Mouse (Mus musculus): ENCODE measurements at regions not wholly inside any gene's neighbourhood (a gene's known extent, or its start where the extent isn't known, plus 50 kb on each side); places are given as distances from the start of the nearest gene placed in this dataset.

GRCm38 (mm10) chr2:92673931-92674330, 74.4 kb downstream of the Chst1 start:
- DNase-seq (ENCODE audit: low read depth in 1 of 2, low spot score in 2 of 2), result no peak
- no peak overlapping the region for H3K4me3 ChIP-seq (ENCODE audit: extremely low read depth, insufficient read depth, insufficient read length)
- no peaks in the 10 kb centered on the region for H3K27me3 ChIP-seq (ENCODE audit: control insufficient read depth, insufficient read depth, low read length)
- no peaks in the 10 kb centered on the region for H3K36me3 ChIP-seq (ENCODE audit: control insufficient read depth, insufficient read depth, low read length)
- WGBS, result 36% methylated on average over 4 of the region's 4 CpGs
- no peaks in the 10 kb centered on the region for H3K4me1 ChIP-seq (ENCODE audit: control insufficient read depth, insufficient read depth, insufficient read length)
- no peak overlapping the region for H3K27ac ChIP-seq (ENCODE audit: insufficient read depth, low read length)
- TF ChIP-seq POLR2A (IDR thresholded peaks at IDR 0.05; ENCODE audit: low read depth, low read length) (no peak), CTCF (IDR thresholded peaks at IDR 0.05; ENCODE audit: extremely low read depth, insufficient read depth, insufficient read length, insufficient replicate concordance) (no peak)

GRCm38 (mm10) chr2:92675247-92675646, 75.7 kb downstream of the Chst1 start:
- 48% methylated on average over 9 of the region's 9 CpGs for WGBS
- H3K4me1 ChIP-seq (ENCODE audit: control insufficient read depth, insufficient read depth, insufficient read length), result no peaks in the 10 kb centered on the region
- H3K4me3 ChIP-seq (ENCODE audit: extremely low read depth, insufficient read depth, insufficient read length), result no peak overlapping the region
- no peaks in the 10 kb centered on the region for H3K27me3 ChIP-seq (ENCODE audit: control insufficient read depth, insufficient read depth, low read length)
- no peak overlapping the region for H3K27ac ChIP-seq (ENCODE audit: insufficient read depth, low read length)
- TF ChIP-seq CTCF (IDR thresholded peaks at IDR 0.05; ENCODE audit: extremely low read depth, insufficient read depth, insufficient read length, insufficient replicate concordance) (no peak), POLR2A (IDR thresholded peaks at IDR 0.05; ENCODE audit: low read depth, low read length) (no peak)
- H3K36me3 ChIP-seq (ENCODE audit: control insufficient read depth, insufficient read depth, low read length), result no peaks in the 10 kb centered on the region
- DNase-seq (ENCODE audit: low read depth in 1 of 2, low spot score in 2 of 2), result no peak

DNA sequence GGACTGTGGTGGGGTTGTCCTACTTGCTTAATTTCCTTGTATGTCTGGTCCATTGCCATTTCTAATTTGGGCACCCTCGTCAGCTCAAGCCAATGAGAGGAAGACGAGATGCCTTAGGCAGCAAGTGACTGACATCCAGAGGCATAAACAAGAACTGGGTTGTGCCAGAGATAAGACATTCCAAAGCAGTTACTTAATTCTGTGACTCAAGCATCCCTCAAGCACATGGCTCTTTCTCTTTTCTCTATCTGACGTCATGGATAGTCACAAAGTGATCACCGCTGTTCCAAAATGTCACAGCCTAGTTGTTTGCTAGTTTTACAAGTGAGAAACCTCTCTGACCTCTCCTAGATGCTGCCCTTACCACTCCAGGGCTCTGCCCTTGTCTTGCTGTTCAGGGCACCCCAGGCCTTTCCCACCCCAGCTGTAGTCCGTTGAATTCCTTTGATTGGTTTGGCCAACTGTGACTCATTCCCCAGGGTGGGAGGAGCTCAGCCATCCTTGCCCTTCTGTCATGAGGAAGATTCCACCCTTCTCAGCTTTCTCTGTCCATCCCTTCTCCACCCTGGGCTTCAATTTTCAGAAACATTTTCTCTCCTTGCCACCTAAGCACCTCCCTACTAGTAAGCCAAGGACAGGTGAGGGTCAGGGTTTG, 78.9 kb downstream of the Chst1 start:
- no peaks in the 10 kb centered on the region for H3K36me3 ChIP-seq (ENCODE audit: control insufficient read depth, insufficient read depth, low read length)
- no peak overlapping the region for H3K27ac ChIP-seq (ENCODE audit: insufficient read depth, low read length)
- H3K27me3 ChIP-seq (ENCODE audit: control insufficient read depth, insufficient read depth, low read length), result no peaks in the 10 kb centered on the region
- no peak overlapping the region for H3K4me3 ChIP-seq (ENCODE audit: extremely low read depth, insufficient read depth, insufficient read length)
- TF ChIP-seq POLR2A (IDR thresholded peaks at IDR 0.05; ENCODE audit: low read depth, low read length) (no peak), CTCF (IDR thresholded peaks at IDR 0.05; ENCODE audit: extremely low read depth, insufficient read depth, insufficient read length, insufficient replicate concordance) (no peak)
- no peaks in the 10 kb centered on the region for H3K4me1 ChIP-seq (ENCODE audit: control insufficient read depth, insufficient read depth, insufficient read length)
- no peak for DNase-seq (ENCODE audit: low read depth in 1 of 2, low spot score in 2 of 2)
- WGBS, result 78% methylated on average over 5 of the region's 5 CpGs

- TF ChIP-seq CTCF (IDR thresholded peaks at IDR 0.05; ENCODE audit: extremely low read depth, insufficient read depth, insufficient read length, insufficient replicate concordance), result no peak
- TF ChIP-seq POLR2A (IDR thresholded peaks at IDR 0.05; ENCODE audit: low read depth, low read length), result no peak
- Histone ChIP-seq H3K27me3 (ENCODE audit: control insufficient read depth, insufficient read depth, low read length) (no peaks in the 10 kb centered on the region), H3K4me1 (ENCODE audit: control insufficient read depth, insufficient read depth, insufficient read length) (no peaks in the 10 kb centered on the region), H3K36me3 (ENCODE audit: control insufficient read depth, insufficient read depth, low read length) (no peaks in the 10 kb centered on the region), H3K4me3 (ENCODE audit: extremely low read depth, insufficient read depth, insufficient read length) (no peak overlapping the region), H3K27ac (ENCODE audit: insufficient read depth, low read length) (no peak overlapping the region)
- DNase-seq (ENCODE audit: low read depth in 1 of 2, low spot score in 2 of 2), result no peak
- WGBS, result 80% methylated on average over 3 of the region's 3 CpGs
Measured at GRCm38 (mm10) chr2:92678999-92679704, 79.6 kb downstream of the Chst1 start.

DNA sequence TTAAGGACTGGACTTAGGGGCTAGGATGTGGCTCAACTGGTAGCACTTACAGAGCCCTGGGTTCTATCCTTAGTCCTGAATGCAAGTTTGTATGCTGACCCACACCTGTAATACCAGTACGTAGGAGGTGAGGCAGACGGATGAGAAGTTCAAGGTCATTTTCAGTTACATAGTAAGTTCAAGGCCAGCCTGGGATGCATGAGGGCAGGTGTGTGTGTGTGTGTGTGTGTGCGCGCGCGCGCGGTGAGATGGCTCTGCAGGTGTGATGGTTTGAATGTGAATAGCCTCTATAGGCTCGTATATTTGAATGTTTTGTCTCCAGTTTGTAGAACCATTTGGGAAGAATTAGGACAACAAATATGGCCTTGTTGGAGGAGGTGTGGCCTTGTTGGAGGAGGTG, 82.7 kb downstream of the Chst1 start:
- no peaks in the 10 kb centered on the region for H3K4me1 ChIP-seq (ENCODE audit: control insufficient read depth, insufficient read depth, insufficient read length)
- no peak overlapping the region for H3K4me3 ChIP-seq (ENCODE audit: extremely low read depth, insufficient read depth, insufficient read length)
- H3K36me3 ChIP-seq (ENCODE audit: control insufficient read depth, insufficient read depth, low read length), result no peaks in the 10 kb centered on the region
- TF ChIP-seq POLR2A (IDR thresholded peaks at IDR 0.05; ENCODE audit: low read depth, low read length) (no peak), CTCF (IDR thresholded peaks at IDR 0.05; ENCODE audit: extremely low read depth, insufficient read depth, insufficient read length, insufficient replicate concordance) (no peak)
- no peaks in the 10 kb centered on the region for H3K27me3 ChIP-seq (ENCODE audit: control insufficient read depth, insufficient read depth, low read length)
- DNase-seq (ENCODE audit: low read depth in 1 of 2, low spot score in 2 of 2), result no peak
- 97% methylated on average over 9 of the region's 9 CpGs for WGBS
- no peak overlapping the region for H3K27ac ChIP-seq (ENCODE audit: insufficient read depth, low read length)

DNA sequence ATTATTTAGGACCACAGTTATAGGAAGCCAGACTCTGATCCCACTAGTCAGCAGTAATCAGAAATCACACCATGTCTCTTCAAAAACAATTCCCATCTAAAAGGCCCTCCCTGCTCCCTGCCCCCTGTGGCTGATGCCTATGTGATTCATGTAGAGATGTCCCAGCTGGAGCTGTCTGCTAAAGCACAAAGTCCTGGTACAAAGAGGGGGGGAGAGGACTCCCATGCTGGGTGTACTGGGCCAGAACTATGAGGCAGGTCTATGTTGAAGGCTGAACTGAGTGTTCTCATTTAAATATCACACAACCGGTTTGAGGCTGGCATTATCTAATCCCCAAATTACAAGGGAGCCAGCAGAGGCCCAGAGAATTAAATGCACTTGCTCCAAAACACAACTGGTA, 88.2 kb downstream of the Chst1 start:
- Histone ChIP-seq H3K27me3 (ENCODE audit: control insufficient read depth, insufficient read depth, low read length) (no peaks in the 10 kb centered on the region), H3K4me3 (ENCODE audit: extremely low read depth, insufficient read depth, insufficient read length) (no peak overlapping the region), H3K4me1 (ENCODE audit: control insufficient read depth, insufficient read depth, insufficient read length) (no peaks in the 10 kb centered on the region), H3K27ac (ENCODE audit: insufficient read depth, low read length) (no peak overlapping the region), H3K36me3 (ENCODE audit: control insufficient read depth, insufficient read depth, low read length) (no peaks in the 10 kb centered on the region)
- DNase-seq (ENCODE audit: low read depth in 1 of 2, low spot score in 2 of 2), result no peak
- 68% methylated on average over 1 of the region's 1 CpGs for WGBS
- TF ChIP-seq POLR2A (IDR thresholded peaks at IDR 0.05; ENCODE audit: low read depth, low read length) (no peak), CTCF (IDR thresholded peaks at IDR 0.05; ENCODE audit: extremely low read depth, insufficient read depth, insufficient read length, insufficient replicate concordance) (no peak)

GRCm38 (mm10) chr2:92689203-92689602, 89.7 kb downstream of the Chst1 start:
- WGBS, result 68% methylated on average over 2 of the region's 2 CpGs
- H3K36me3 ChIP-seq (ENCODE audit: control insufficient read depth, insufficient read depth, low read length), result no peaks in the 10 kb centered on the region
- no peak overlapping the region for H3K4me3 ChIP-seq (ENCODE audit: extremely low read depth, insufficient read depth, insufficient read length)
- no peak for DNase-seq (ENCODE audit: low read depth in 1 of 2, low spot score in 2 of 2)
- TF ChIP-seq CTCF (IDR thresholded peaks at IDR 0.05; ENCODE audit: extremely low read depth, insufficient read depth, insufficient read length, insufficient replicate concordance) (no peak), POLR2A (IDR thresholded peaks at IDR 0.05; ENCODE audit: low read depth, low read length) (no peak)
- H3K27ac ChIP-seq (ENCODE audit: insufficient read depth, low read length), result no peak overlapping the region
- H3K4me1 ChIP-seq (ENCODE audit: control insufficient read depth, insufficient read depth, insufficient read length), result no peaks in the 10 kb centered on the region
- no peaks in the 10 kb centered on the region for H3K27me3 ChIP-seq (ENCODE audit: control insufficient read depth, insufficient read depth, low read length)
